Mouse (Mus musculus): ENCODE measurements around the gene Fat1. TPM values are rescaled to one million over a fixed set of nuclear protein-coding genes. Genes with fewer than 3 reads are reported as not detected.
A peak's percentile ranks its signal among the peaks of the same experiment; 100 is the strongest.

Gene Fat1
- polyA plus RNA-seq, 1 experiment from 2014 or later: 8.6 TPM

- ATAC-seq (ENCODE audit: low FRiP score, low TSS enrichment) (no peak), DNase-seq (ENCODE audit: low spot score) (no peak)
- Histone ChIP-seq H3K4me1 (replicated peaks; ENCODE audit: control insufficient read depth, insufficient read depth) (0 out of 2 replicates have a peak, but pooled peaks cover 10% of the 10 kb centered on the region), H3K9me3 (ENCODE audit: control insufficient read depth, low read length) (no peaks in the 10 kb centered on the region), H3K27ac (replicated peaks) (peak overlapping the region; percentile 76; the same call in 1 of the 2 replicates), H3K4me3 (ENCODE audit: low read depth, low read length) (no peak overlapping the region), H3K9ac (ENCODE audit: low read length) (no peak overlapping the region), H3K27me3 (ENCODE audit: control insufficient read depth, insufficient read depth, low read length) (no peaks in the 10 kb centered on the region), H3K36me3 (ENCODE audit: control insufficient read depth, insufficient read depth, low read length) (no peaks in the 10 kb centered on the region), H3K4me2 (replicated peaks; ENCODE audit: low read depth) (peak overlapping the region; percentile 0)
- 34% methylated on average over 9 of the region's 9 CpGs for WGBS
- no peak for TF ChIP-seq EP300 (optimal IDR thresholded peaks at IDR 0.05)
- TF ChIP-seq CTCF (IDR thresholded peaks at IDR 0.05; ENCODE audit: low read depth): no peak
These were observed 63.0 kb downstream of the Fat1 start for GRCm38 (mm10) chr8:44998275-44998674.

- Histone ChIP-seq H3K4me1 (replicated peaks; ENCODE audit: control insufficient read depth, insufficient read depth) (0 out of 2 replicates have a peak, but pooled peaks cover 6% of the 10 kb centered on the region), H3K4me3 (ENCODE audit: low read depth, low read length) (no peak overlapping the region), H3K27ac (replicated peaks) (peak overlapping the region; percentile 76), H3K9me3 (ENCODE audit: control insufficient read depth, low read length) (no peaks in the 10 kb centered on the region), H3K9ac (ENCODE audit: low read length) (no peak overlapping the region), H3K27me3 (ENCODE audit: control insufficient read depth, insufficient read depth, low read length) (no peaks in the 10 kb centered on the region), H3K36me3 (ENCODE audit: control insufficient read depth, insufficient read depth, low read length) (no peaks in the 10 kb centered on the region), H3K4me2 (replicated peaks; ENCODE audit: low read depth) (peak overlapping the region; percentile 0)
- peak; percentile 89 for ATAC-seq (ENCODE audit: low FRiP score, low TSS enrichment)
- TF ChIP-seq EP300 (optimal IDR thresholded peaks at IDR 0.05) (no peak), CTCF (IDR thresholded peaks at IDR 0.05; ENCODE audit: low read depth) (peak; percentile 65)
- 12% methylated on average over 11 of the region's 11 CpGs for WGBS
- peak; percentile 65 for DNase-seq (ENCODE audit: low spot score)
These were observed 63.5 kb downstream of the Fat1 start for GRCm38 (mm10) chr8:44998681-44999277.

- no peaks in the 10 kb centered on the region for H3K9me3 ChIP-seq (ENCODE audit: control insufficient read depth, low read length)
- H3K4me1 ChIP-seq (replicated peaks; ENCODE audit: control insufficient read depth, insufficient read depth): 0 out of 2 replicates have a peak, but pooled peaks cover 6% of the 10 kb centered on the region
- no peaks in the 10 kb centered on the region for H3K27me3 ChIP-seq (ENCODE audit: control insufficient read depth, insufficient read depth, low read length)
- peak; percentile 74 for DNase-seq (ENCODE audit: low spot score)
- no peaks in the 10 kb centered on the region for H3K36me3 ChIP-seq (ENCODE audit: control insufficient read depth, insufficient read depth, low read length)
- ATAC-seq (ENCODE audit: low FRiP score, low TSS enrichment): peak; percentile 64; the same call in 1 of the 2 replicates
- WGBS: 48% methylated on average over 8 of the region's 8 CpGs
- 0 out of 2 replicates have a peak overlapping the region, but pooled peaks have one; percentile 1 for H3K4me2 ChIP-seq (replicated peaks; ENCODE audit: low read depth)
- H3K9ac ChIP-seq (ENCODE audit: low read length): no peak overlapping the region
- H3K4me3 ChIP-seq (ENCODE audit: low read depth, low read length): no peak overlapping the region
- no peak for TF ChIP-seq CTCF (IDR thresholded peaks at IDR 0.05; ENCODE audit: low read depth)
- TF ChIP-seq EP300 (optimal IDR thresholded peaks at IDR 0.05): no peak
- peak overlapping the region; percentile 53; the same call in 1 of the 2 replicates for H3K27ac ChIP-seq (replicated peaks)
These were observed 66.4 kb downstream of the Fat1 start for GRCm38 (mm10) chr8:45001577-45002197.

- Histone ChIP-seq H3K27ac (replicated peaks) (0 out of 2 replicates have a peak overlapping the region, but pooled peaks have one; percentile 24), H3K27me3 (ENCODE audit: control insufficient read depth, insufficient read depth, low read length) (no peaks in the 10 kb centered on the region), H3K4me3 (ENCODE audit: low read depth, low read length) (no peak overlapping the region), H3K4me2 (replicated peaks; ENCODE audit: low read depth) (no peak overlapping the region), H3K9ac (ENCODE audit: low read length) (no peak overlapping the region), H3K4me1 (replicated peaks; ENCODE audit: control insufficient read depth, insufficient read depth) (0 out of 2 replicates have a peak, but pooled peaks cover 6% of the 10 kb centered on the region), H3K36me3 (ENCODE audit: control insufficient read depth, insufficient read depth, low read length) (no peaks in the 10 kb centered on the region), H3K9me3 (ENCODE audit: control insufficient read depth, low read length) (no peaks in the 10 kb centered on the region)
- TF ChIP-seq CTCF (IDR thresholded peaks at IDR 0.05; ENCODE audit: low read depth): no peak
- no peak for TF ChIP-seq EP300 (optimal IDR thresholded peaks at IDR 0.05)
- ATAC-seq (ENCODE audit: low FRiP score, low TSS enrichment): no peak
- no peak for DNase-seq (ENCODE audit: low spot score)
- WGBS: 58% methylated on average over 4 of the region's 4 CpGs
These were observed 67.4 kb downstream of the Fat1 start for GRCm38 (mm10) chr8:45002686-45003085.

- H3K36me3 ChIP-seq (ENCODE audit: control insufficient read depth, insufficient read depth, low read length): no peaks in the 10 kb centered on the region
- TF ChIP-seq EP300 (optimal IDR thresholded peaks at IDR 0.05): no peak
- TF ChIP-seq CTCF (IDR thresholded peaks at IDR 0.05; ENCODE audit: low read depth): no peak
- no peak for ATAC-seq (ENCODE audit: low FRiP score, low TSS enrichment)
- no peaks in the 10 kb centered on the region for H3K9me3 ChIP-seq (ENCODE audit: control insufficient read depth, low read length)
- H3K27me3 ChIP-seq (ENCODE audit: control insufficient read depth, insufficient read depth, low read length): no peaks in the 10 kb centered on the region
- H3K4me2 ChIP-seq (replicated peaks; ENCODE audit: low read depth): no peak overlapping the region
- H3K4me1 ChIP-seq (replicated peaks; ENCODE audit: control insufficient read depth, insufficient read depth): 0 out of 2 replicates have a peak, but pooled peaks cover 6% of the 10 kb centered on the region
- DNase-seq (ENCODE audit: low spot score): no peak
- H3K4me3 ChIP-seq (ENCODE audit: low read depth, low read length): no peak overlapping the region
- 46% methylated on average over 3 of the region's 3 CpGs for WGBS
- H3K27ac ChIP-seq (replicated peaks): no peak overlapping the region
- no peak overlapping the region for H3K9ac ChIP-seq (ENCODE audit: low read length)
These were observed 68.8 kb downstream of the Fat1 start for GRCm38 (mm10) chr8:45004021-45004420.

- Histone ChIP-seq H3K36me3 (ENCODE audit: control insufficient read depth, insufficient read depth, low read length) (peaks cover 22% of the 10 kb centered on the region), H3K4me1 (replicated peaks; ENCODE audit: control insufficient read depth, insufficient read depth) (no peaks in the 10 kb centered on the region), H3K4me3 (ENCODE audit: low read depth, low read length) (no peak overlapping the region), H3K9me3 (ENCODE audit: control insufficient read depth, low read length) (no peaks in the 10 kb centered on the region), H3K27me3 (ENCODE audit: control insufficient read depth, insufficient read depth, low read length) (no peaks in the 10 kb centered on the region), H3K9ac (ENCODE audit: low read length) (no peak overlapping the region), H3K27ac (replicated peaks) (no peak overlapping the region), H3K4me2 (replicated peaks; ENCODE audit: low read depth) (no peak overlapping the region)
- no peak for TF ChIP-seq EP300 (optimal IDR thresholded peaks at IDR 0.05)
- peak; percentile 78 for TF ChIP-seq CTCF (IDR thresholded peaks at IDR 0.05; ENCODE audit: low read depth)
- WGBS: 31% methylated on average over 4 of the region's 4 CpGs
- no peak for ATAC-seq (ENCODE audit: low FRiP score, low TSS enrichment)
- peak; percentile 64 for DNase-seq (ENCODE audit: low spot score)
These were observed 75.4 kb downstream of the Fat1 start for GRCm38 (mm10) chr8:45010685-45011084.

All from stomach, postnatal 0 days (tissue).